Mouse (Mus musculus): ENCODE data around the gene Slc35g3. TPM values are rescaled to one million over a fixed set of nuclear protein-coding genes. Genes with fewer than 3 reads are reported as not detected.

Slc35g3 gene
- polyA plus RNA-seq, 1 experiment, result not detected

DNA sequence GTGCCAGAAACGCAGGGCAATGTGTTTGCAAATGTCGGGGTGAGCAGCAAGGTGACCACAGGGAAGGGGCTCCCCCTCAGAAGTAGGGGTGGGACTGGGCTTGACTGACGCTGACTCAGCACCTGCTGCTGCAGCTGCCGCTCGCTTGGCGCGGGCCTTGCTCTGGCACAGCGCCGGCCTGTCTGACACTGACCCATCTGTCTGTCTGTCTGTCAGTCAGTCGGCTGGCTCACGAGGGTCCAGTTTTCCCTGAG lies 38.3 kb upstream of the Slc35g3 start:
- TF ChIP-seq CTCF (IDR thresholded peaks at IDR 0.05; ENCODE audit: low read depth, low read length), result no peak
- TF ChIP-seq EP300 (IDR thresholded peaks at IDR 0.05; ENCODE audit: insufficient read depth, low read depth, low read length), result no peak
- TF ChIP-seq POLR2A (IDR thresholded peaks at IDR 0.05; ENCODE audit: insufficient read depth, low read length), result no peak
- Histone ChIP-seq H3K36me3 (ENCODE audit: control insufficient read depth, insufficient read depth, low read length, poor library complexity, severe bottlenecking) (no peaks in the 10 kb centered on the region), H3K9ac (ENCODE audit: low read depth, poor library complexity, severe bottlenecking) (peak overlapping the region; percentile 28), H3K9me3 (replicated peaks; ENCODE audit: control insufficient read depth, insufficient read depth, low read length, poor library complexity, severe bottlenecking) (no peaks in the 10 kb centered on the region), H3K4me3 (ENCODE audit: low read depth, low read length) (peak overlapping the region; percentile 76), H3K27ac (ENCODE audit: insufficient read depth, low read length) (no peak overlapping the region), H3K4me1 (ENCODE audit: control insufficient read depth, insufficient read depth, low read length) (no peaks in the 10 kb centered on the region), H3K27me3 (ENCODE audit: control insufficient read depth, insufficient read depth, low read length, poor library complexity, severe bottlenecking) (peaks cover 12% of the 10 kb centered on the region)

DNA sequence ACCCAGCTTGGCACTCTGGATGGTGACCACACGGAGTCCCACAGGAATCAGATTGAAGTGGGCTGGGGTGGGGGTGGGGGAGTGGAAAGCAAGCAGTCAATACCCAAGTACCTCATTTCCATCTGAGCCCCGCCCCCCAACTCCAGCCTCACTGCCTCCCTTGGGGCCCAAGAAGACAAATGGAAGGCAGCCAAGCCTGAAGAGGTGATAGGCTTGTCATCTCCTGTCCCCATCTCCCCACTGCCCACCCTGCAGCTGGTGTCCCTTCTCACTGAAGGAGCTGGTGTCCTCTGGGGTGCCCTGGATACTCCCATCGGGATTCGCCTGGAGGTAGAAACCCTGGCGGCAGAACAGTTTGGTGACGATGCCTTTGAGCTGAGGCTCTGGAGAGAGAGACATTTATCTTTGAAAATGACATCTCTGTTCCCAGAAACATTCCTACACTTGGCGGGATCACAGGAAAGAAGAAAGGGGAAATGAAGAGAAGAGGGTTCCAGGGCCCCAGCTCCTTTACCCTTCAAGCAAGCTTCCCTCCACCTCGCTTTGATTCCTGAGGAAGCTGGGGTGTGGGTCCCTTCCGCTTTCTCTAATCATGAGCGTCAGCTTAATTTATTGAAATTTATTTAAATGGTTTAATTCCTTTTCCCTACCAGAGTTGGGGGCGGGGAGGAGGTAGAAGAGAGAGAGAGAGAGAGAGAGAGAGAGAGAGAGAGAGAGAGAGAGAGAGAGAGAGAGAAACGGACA lies 37.8 kb upstream of the Slc35g3 start:
- no peaks in the 10 kb centered on the region for H3K9me3 ChIP-seq (replicated peaks; ENCODE audit: control insufficient read depth, insufficient read depth, low read length, poor library complexity, severe bottlenecking)
- no peak overlapping the region for H3K9ac ChIP-seq (ENCODE audit: low read depth, poor library complexity, severe bottlenecking)
- peaks cover 12% of the 10 kb centered on the region for H3K27me3 ChIP-seq (ENCODE audit: control insufficient read depth, insufficient read depth, low read length, poor library complexity, severe bottlenecking)
- no peaks in the 10 kb centered on the region for H3K36me3 ChIP-seq (ENCODE audit: control insufficient read depth, insufficient read depth, low read length, poor library complexity, severe bottlenecking)
- TF ChIP-seq EP300 (IDR thresholded peaks at IDR 0.05; ENCODE audit: insufficient read depth, low read depth, low read length), result 0 out of 2 replicates have a peak, but pooled peaks have one; percentile 18
- no peak for TF ChIP-seq POLR2A (IDR thresholded peaks at IDR 0.05; ENCODE audit: insufficient read depth, low read length)
- H3K4me3 ChIP-seq (ENCODE audit: low read depth, low read length), result peak overlapping the region; percentile 76
- H3K27ac ChIP-seq (ENCODE audit: insufficient read depth, low read length), result no peak overlapping the region
- H3K4me1 ChIP-seq (ENCODE audit: control insufficient read depth, insufficient read depth, low read length), result no peaks in the 10 kb centered on the region

DNA sequence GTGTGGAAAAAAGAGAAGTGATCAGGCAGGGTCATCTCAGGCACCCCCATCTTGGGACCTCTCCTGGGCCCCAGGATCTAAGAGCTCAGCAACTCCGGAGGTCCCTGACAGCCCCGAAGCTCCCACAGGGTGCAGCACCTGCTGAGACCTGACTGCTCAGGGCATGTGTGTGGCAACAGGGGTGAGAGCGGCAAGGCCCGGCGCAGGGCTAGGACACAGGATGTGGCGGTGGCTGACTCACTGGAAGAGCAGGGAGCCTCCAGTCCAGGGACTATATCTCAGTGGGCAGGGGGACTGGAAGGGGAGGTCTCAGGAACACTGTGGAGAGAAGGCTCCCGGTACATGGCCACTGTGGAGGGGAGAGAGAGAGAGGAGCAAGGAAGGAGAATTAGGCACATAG lies 36.2 kb upstream of the Slc35g3 start:
- H3K4me3 ChIP-seq (ENCODE audit: low read depth, low read length), result no peak overlapping the region
- no peaks in the 10 kb centered on the region for H3K36me3 ChIP-seq (ENCODE audit: control insufficient read depth, insufficient read depth, low read length, poor library complexity, severe bottlenecking)
- no peak overlapping the region for H3K27ac ChIP-seq (ENCODE audit: insufficient read depth, low read length)
- no peaks in the 10 kb centered on the region for H3K9me3 ChIP-seq (replicated peaks; ENCODE audit: control insufficient read depth, insufficient read depth, low read length, poor library complexity, severe bottlenecking)
- peaks cover 12% of the 10 kb centered on the region for H3K27me3 ChIP-seq (ENCODE audit: control insufficient read depth, insufficient read depth, low read length, poor library complexity, severe bottlenecking)
- H3K4me1 ChIP-seq (ENCODE audit: control insufficient read depth, insufficient read depth, low read length), result no peaks in the 10 kb centered on the region
- H3K9ac ChIP-seq (ENCODE audit: low read depth, poor library complexity, severe bottlenecking), result no peak overlapping the region
- TF ChIP-seq EP300 (IDR thresholded peaks at IDR 0.05; ENCODE audit: insufficient read depth, low read depth, low read length) (no peak), CTCF (IDR thresholded peaks at IDR 0.05; ENCODE audit: low read depth, low read length) (no peak), POLR2A (IDR thresholded peaks at IDR 0.05; ENCODE audit: insufficient read depth, low read length) (no peak)

DNA sequence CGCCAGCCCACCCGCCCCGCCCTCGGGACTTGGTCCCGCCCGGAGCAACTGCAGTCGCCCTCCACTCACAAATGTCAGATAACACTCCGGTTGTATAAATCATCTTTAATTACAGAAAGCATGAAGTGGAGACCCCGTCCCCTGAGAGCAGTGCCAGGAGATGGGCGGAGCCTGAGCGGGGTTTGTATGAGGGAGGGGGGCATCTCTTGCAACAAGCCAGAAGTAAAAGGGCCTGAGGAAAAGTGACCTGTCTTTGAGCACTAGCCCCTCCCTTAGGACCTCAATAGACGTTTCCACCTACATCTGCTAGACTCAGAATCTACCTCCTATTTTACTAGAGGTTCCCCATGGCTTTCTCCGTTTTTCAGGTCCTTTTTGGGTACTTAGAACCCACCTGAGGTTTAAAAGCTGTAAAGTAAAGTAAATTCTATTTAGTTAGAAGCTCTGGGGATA lies 34.2 kb upstream of the Slc35g3 start:
- Histone ChIP-seq H3K27ac (ENCODE audit: insufficient read depth, low read length) (no peak overlapping the region), H3K4me1 (ENCODE audit: control insufficient read depth, insufficient read depth, low read length) (no peaks in the 10 kb centered on the region), H3K36me3 (ENCODE audit: control insufficient read depth, insufficient read depth, low read length, poor library complexity, severe bottlenecking) (no peaks in the 10 kb centered on the region), H3K4me3 (ENCODE audit: low read depth, low read length) (peak overlapping the region; percentile 96), H3K9ac (ENCODE audit: low read depth, poor library complexity, severe bottlenecking) (peak overlapping the region; percentile 62), H3K27me3 (ENCODE audit: control insufficient read depth, insufficient read depth, low read length, poor library complexity, severe bottlenecking) (no peaks in the 10 kb centered on the region), H3K9me3 (replicated peaks; ENCODE audit: control insufficient read depth, insufficient read depth, low read length, poor library complexity, severe bottlenecking) (no peaks in the 10 kb centered on the region)
- no peak for TF ChIP-seq CTCF (IDR thresholded peaks at IDR 0.05; ENCODE audit: low read depth, low read length)
- TF ChIP-seq POLR2A (IDR thresholded peaks at IDR 0.05; ENCODE audit: insufficient read depth, low read length), result no peak
- no peak for TF ChIP-seq EP300 (IDR thresholded peaks at IDR 0.05; ENCODE audit: insufficient read depth, low read depth, low read length)

DNA sequence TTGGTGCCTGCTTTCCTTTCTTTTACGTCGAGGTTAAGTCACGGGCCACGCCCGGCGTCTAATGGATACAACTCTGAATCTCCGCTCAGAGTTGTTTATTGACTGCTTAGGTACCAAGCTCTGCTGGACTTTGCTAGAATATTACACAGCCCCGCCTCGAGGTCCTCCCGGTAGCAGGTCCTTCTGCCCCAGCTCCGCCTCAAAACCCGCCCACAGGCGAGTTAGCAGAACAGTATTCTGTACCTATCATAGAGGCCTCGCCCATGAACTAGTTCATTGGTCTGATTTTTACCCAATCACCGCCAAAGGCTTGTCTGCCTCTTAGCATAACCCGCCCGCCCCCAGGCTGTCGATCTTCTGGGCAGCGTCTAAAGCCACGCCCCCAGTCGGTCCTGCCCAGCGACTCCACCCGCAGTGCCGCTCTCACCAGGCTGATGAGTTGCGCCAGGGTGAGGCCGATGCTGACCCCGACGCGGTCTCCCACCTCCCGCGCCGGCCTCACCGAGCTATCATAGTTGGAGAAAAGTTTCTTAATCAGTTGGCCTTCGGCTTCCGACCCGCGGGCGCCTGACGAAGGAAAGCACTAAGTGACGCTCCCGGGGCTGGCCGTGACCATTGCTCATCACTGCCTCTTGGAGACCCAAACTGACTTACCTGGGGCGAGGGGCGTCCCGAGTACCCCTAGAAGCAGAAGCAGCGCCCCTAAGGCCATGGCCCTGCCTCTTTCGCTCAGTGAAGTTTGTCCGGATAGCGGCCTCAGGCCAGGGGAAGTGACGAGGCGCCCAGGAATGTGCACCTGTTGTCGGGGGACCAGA lies 33.6 kb upstream of the Slc35g3 start, which contains the start of gene Chrnb1:
Gene Chrnb1, minus strand, starts transcription at position 776 of the 815 bp plus-strand sequence.
- no peak within 1 kb of the TSS for H3K27ac ChIP-seq (ENCODE audit: insufficient read depth, low read length)
- TF ChIP-seq CTCF (IDR thresholded peaks at IDR 0.05; ENCODE audit: low read depth, low read length), result no peak
- TF ChIP-seq POLR2A (IDR thresholded peaks at IDR 0.05; ENCODE audit: insufficient read depth, low read length), result peak; percentile 9
- no peak for TF ChIP-seq EP300 (IDR thresholded peaks at IDR 0.05; ENCODE audit: insufficient read depth, low read depth, low read length)
- no peaks in the 10 kb centered on the region for H3K36me3 ChIP-seq (ENCODE audit: control insufficient read depth, insufficient read depth, low read length, poor library complexity, severe bottlenecking)
- H3K4me3 ChIP-seq (ENCODE audit: low read depth, low read length), result peak within 1 kb of the TSS; percentile 96
- H3K9me3 ChIP-seq (replicated peaks; ENCODE audit: control insufficient read depth, insufficient read depth, low read length, poor library complexity, severe bottlenecking), result no peaks in the 10 kb centered on the region
- H3K9ac ChIP-seq (ENCODE audit: low read depth, poor library complexity, severe bottlenecking), result peak within 1 kb of the TSS; percentile 62
- no peaks in the 10 kb centered on the region for H3K27me3 ChIP-seq (ENCODE audit: control insufficient read depth, insufficient read depth, low read length, poor library complexity, severe bottlenecking)
- no peaks in the 10 kb centered on the region for H3K4me1 ChIP-seq (ENCODE audit: control insufficient read depth, insufficient read depth, low read length)

DNA sequence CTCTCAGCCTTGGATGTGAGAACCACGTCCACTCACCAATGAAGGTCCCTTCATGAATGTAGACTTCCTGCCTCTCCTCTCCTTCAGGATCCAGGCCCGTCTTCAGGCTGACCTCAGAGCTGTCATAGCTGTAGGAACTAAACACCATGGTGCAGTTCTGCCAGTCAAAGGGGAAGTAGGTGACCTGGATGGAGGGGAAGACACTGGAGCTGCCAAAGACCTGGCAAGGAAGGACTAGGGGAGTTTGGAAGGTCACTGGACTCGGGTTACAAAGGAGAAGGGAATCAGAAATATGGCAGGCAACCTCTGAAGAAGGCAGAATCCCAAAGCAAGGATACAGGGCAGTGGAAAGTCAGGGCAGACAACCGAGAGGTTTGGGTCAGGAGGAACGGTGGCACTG lies 31.7 kb upstream of the Slc35g3 start:
- no peaks in the 10 kb centered on the region for H3K36me3 ChIP-seq (ENCODE audit: control insufficient read depth, insufficient read depth, low read length, poor library complexity, severe bottlenecking)
- H3K27me3 ChIP-seq (ENCODE audit: control insufficient read depth, insufficient read depth, low read length, poor library complexity, severe bottlenecking), result no peaks in the 10 kb centered on the region
- no peaks in the 10 kb centered on the region for H3K9me3 ChIP-seq (replicated peaks; ENCODE audit: control insufficient read depth, insufficient read depth, low read length, poor library complexity, severe bottlenecking)
- no peak overlapping the region for H3K27ac ChIP-seq (ENCODE audit: insufficient read depth, low read length)
- no peak overlapping the region for H3K9ac ChIP-seq (ENCODE audit: low read depth, poor library complexity, severe bottlenecking)
- H3K4me1 ChIP-seq (ENCODE audit: control insufficient read depth, insufficient read depth, low read length), result no peaks in the 10 kb centered on the region
- no peak for TF ChIP-seq EP300 (IDR thresholded peaks at IDR 0.05; ENCODE audit: insufficient read depth, low read depth, low read length)
- no peak for TF ChIP-seq CTCF (IDR thresholded peaks at IDR 0.05; ENCODE audit: low read depth, low read length)
- no peak for TF ChIP-seq POLR2A (IDR thresholded peaks at IDR 0.05; ENCODE audit: insufficient read depth, low read length)
- H3K4me3 ChIP-seq (ENCODE audit: low read depth, low read length), result no peak overlapping the region

Data from ES-Bruce4 (cell line).